In the genomic region with DNA sequence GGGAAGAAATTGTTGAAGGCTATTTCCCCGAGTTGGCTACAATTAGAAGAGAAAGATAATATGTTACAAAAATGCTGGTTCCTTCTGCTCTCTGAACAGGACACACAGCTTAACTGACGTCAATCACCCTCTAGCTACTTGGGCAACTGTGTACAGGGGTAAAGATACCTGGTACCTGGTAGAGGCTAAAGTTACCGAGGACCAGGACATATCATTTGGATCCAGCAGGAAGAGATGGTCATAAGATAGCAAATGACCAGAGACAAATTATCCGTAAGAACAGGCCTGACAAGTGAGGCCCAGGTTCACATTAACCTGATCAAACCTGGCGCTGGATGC, we compare ENCODE assay signal across 8 mouse cellular contexts. TPM values are rescaled to one million over a fixed set of nuclear protein-coding genes. Genes with fewer than 3 reads are reported as not detected.
A peak's percentile ranks its signal among the peaks of the same experiment; 100 is the strongest.
DNase-seq lines count a peak whose midpoint lies in the region; ATAC-seq and TF ChIP-seq lines count a peak whose summit lies in the region.

No protein-coding gene starts in this region.

- H3K4me3 ChIP-seq in lung, adult 2 months (replicated peaks; ENCODE audit: extremely low read depth, low read depth, low read length), result peak overlapping the region; percentile 43
- H3K4me3 ChIP-seq in embryonic fibroblast, embryonic 13.5 days (ENCODE audit: insufficient read depth, low read length), result 0 out of 2 replicates have a peak overlapping the region, but pooled peaks have one; percentile 1
- peak overlapping the region; percentile 95 for H3K4me3 ChIP-seq in intestine, embryonic 15.5 days (replicated peaks)
- H3K4me3 ChIP-seq in neural tube, embryonic 12.5 days, result peak overlapping the region; percentile 81; the same call in 1 of the 2 replicates

- 56% methylated on average over 5 of the region's 5 CpGs for WGBS in lung, adult 2 months
- 53% methylated on average over 5 of the region's 5 CpGs for whole genome bisulfite sequencing in intestine, embryonic 15.5 days
- 59% methylated on average over 5 of the region's 5 CpGs for WGBS in neural tube, embryonic 12.5 days

- peak overlapping the region; percentile 61 for H3K4me2 ChIP-seq in intestine, embryonic 15.5 days (replicated peaks)
- H3K4me2 ChIP-seq in neural tube, embryonic 12.5 days (replicated peaks), result peak overlapping the region; percentile 68

- no peak overlapping the region for H3K9ac ChIP-seq in intestine, embryonic 15.5 days
- H3K9ac ChIP-seq in neural tube, embryonic 12.5 days, result no peak overlapping the region

- no peaks in the 10 kb centered on the region for H3K9me3 ChIP-seq in intestine, embryonic 15.5 days
- H3K9me3 ChIP-seq in neural tube, embryonic 12.5 days, result no peaks in the 10 kb centered on the region

- no peaks in the 10 kb centered on the region for H3K4me1 ChIP-seq in lung, adult 2 months (ENCODE audit: control insufficient read depth, insufficient read depth, low read length)
- H3K4me1 ChIP-seq in embryonic fibroblast, embryonic 13.5 days (ENCODE audit: control insufficient read depth, insufficient read depth, low read length), result no peaks in the 10 kb centered on the region
- no peaks in the 10 kb centered on the region for H3K4me1 ChIP-seq in intestine, embryonic 15.5 days (replicated peaks)
- 0 out of 2 replicates have a peak, but pooled peaks cover 2% of the 10 kb centered on the region for H3K4me1 ChIP-seq in neural tube, embryonic 12.5 days

- intact Hi-C loops in gastrocnemius, postnatal 14 days (cut with DNase I; ENCODE audit: low total_unique reads), result no loop called here

- no peak for ATAC-seq in intestine, embryonic 15.5 days
- ATAC-seq in neural tube, embryonic 12.5 days (ENCODE audit: low FRiP score, low read depth), result no peak

- no peak for DNase-seq in lung, adult 2 months
- DNase-seq in lung, adult 18-20 months, result no peak
- DNase-seq in gastrocnemius, postnatal 14 days, result no peak
- DNase-seq in cerebellum, adult 9-10 months, result no peak
- no peak for DNase-seq in frontal cortex, postnatal 25 days (ENCODE audit: low spot score in 2 of 2)

- TF ChIP-seq POLR2A in lung, adult 2 months (IDR thresholded peaks at IDR 0.05; ENCODE audit: borderline replicate concordance, extremely low read depth, low read depth, low read length), result no peak
- no peak for TF ChIP-seq POLR2A in embryonic fibroblast, embryonic 13.5 days (IDR thresholded peaks at IDR 0.05; ENCODE audit: low read depth, low read length)

- H3K27ac ChIP-seq in embryonic fibroblast, embryonic 13.5 days (ENCODE audit: insufficient read depth, low read length), result no peak overlapping the region
- H3K27ac ChIP-seq in intestine, embryonic 15.5 days, result no peak overlapping the region
- no peak overlapping the region for H3K27ac ChIP-seq in neural tube, embryonic 12.5 days

- no peak for TF ChIP-seq CTCF in lung, adult 2 months (IDR thresholded peaks at IDR 0.05; ENCODE audit: insufficient read depth, low read length)
- no peak for TF ChIP-seq CTCF in embryonic fibroblast, embryonic 13.5 days (IDR thresholded peaks at IDR 0.05; ENCODE audit: borderline replicate concordance, insufficient read depth, low read length)

- H3K36me3 ChIP-seq in intestine, embryonic 15.5 days, result no peaks in the 10 kb centered on the region
- peaks cover 3% of the 10 kb centered on the region for H3K36me3 ChIP-seq in neural tube, embryonic 12.5 days

- H3K27me3 ChIP-seq in intestine, embryonic 15.5 days (replicated peaks), result no peaks in the 10 kb centered on the region
- H3K27me3 ChIP-seq in neural tube, embryonic 12.5 days (replicated peaks), result peaks cover 3% of the 10 kb centered on the region; the same call in 1 of the 2 replicates

RNA-seq across cellular contexts. Expression of gene Hacd2, which starts 0.4 kb away (rescaled TPM):
- 22.5 and 22.7 TPM in 2 replicates for polyA plus RNA-seq in lung, adult 2 months (2012; rRNA removed)
- polyA plus RNA-seq in embryonic fibroblast, embryonic 13.5 days (2011; ENCODE audit: insufficient read length, low read depth, missing spikeins), result 30.9 and 47.2 TPM in 2 replicates
- 92.3 and 112 TPM in 2 replicates for polyA plus RNA-seq in intestine, embryonic 15.5 days (2015; fragmentation: Nextera tagmentation; extraction: Ambion mirVana)
- polyA plus RNA-seq in neural tube, embryonic 12.5 days (2016; fragmentation: Nextera tagmentation; extraction: Ambion mirVana), result 36.0 and 47.8 TPM in 2 replicates
- 1 to 10 TPM; 2.3 to 3.5 TPM for total RNA-seq in gastrocnemius, postnatal 14 days (2021)

Comparison
In these comparisons a context has a peak if more than half of its experiments do, and no peak if none do; other contexts are left out.
1. H3K4me3 ChIP-seq: peak in every context shown above with its lines; median percentile 95 in intestine, embryonic 15.5 days; 81 in neural tube, embryonic 12.5 days; 43 in lung, adult 2 months; 1 in embryonic fibroblast, embryonic 13.5 days.